Mouse (Mus musculus) C2C12 (cell line): Measurements from ENCODE around the gene Dram2. TPM values are rescaled to one million over a fixed set of nuclear protein-coding genes. Genes with fewer than 3 reads are reported as not detected.

Experiments
- H3K27me3 ChIP-seq: one replicate; pipeline ENCODE4 v1.6.1; 2011; ENCODE audit not compliant: control insufficient read depth, insufficient read depth, insufficient read length
- H3K36me3 ChIP-seq: one replicate; pipeline ENCODE4 v1.6.1; 2011; ENCODE audit not compliant: control insufficient read depth, insufficient read depth
- H3K4me3 ChIP-seq: one replicate; pipeline ENCODE4 v1.5.1; 2011; ENCODE audit warnings: mild to moderate bottlenecking, control low read depth; ENCODE audit not compliant: poor library complexity, insufficient read depth, severe bottlenecking
- H3K79me2 ChIP-seq: one replicate; pipeline ENCODE4 v1.6.1; 2011; ENCODE audit not compliant: control insufficient read depth, insufficient read depth
- H3K79me3 ChIP-seq: one replicate; pipeline ENCODE4 v1.6.1; 2011; ENCODE audit warnings: low read depth, control low read depth
- H3ac ChIP-seq: one replicate; pipeline ENCODE3; 2011; ENCODE audit warnings: low read depth; ENCODE audit not compliant: control insufficient read depth, insufficient read length
- CEBPB ChIP-seq: IDR thresholded peaks from one replicate; pipeline ENCODE4 v1.6.1; 2011; ENCODE audit warnings: low read depth, mild to moderate bottlenecking, control low read depth, moderate library complexity
- CTCF ChIP-seq: IDR thresholded peaks from one replicate; pipeline ENCODE4 v1.5.1; 2011; ENCODE audit not compliant: control insufficient read depth, insufficient read depth, insufficient read length
- FOSL1 ChIP-seq: IDR thresholded peaks from one replicate; pipeline ENCODE4 v1.8.0; 2011; ENCODE audit warnings: mild to moderate bottlenecking, low read length; ENCODE audit not compliant: poor library complexity, insufficient read depth, severe bottlenecking
- MAX ChIP-seq: IDR thresholded peaks from one replicate; pipeline ENCODE4 v1.6.1; 2011; ENCODE audit warnings: mild to moderate bottlenecking, control low read depth
- MYOD1 ChIP-seq: IDR thresholded peaks from one replicate; pipeline ENCODE4 v1.6.1; 2011; ENCODE audit warnings: low read depth; ENCODE audit not compliant: control insufficient read depth, insufficient read length
- MYOG ChIP-seq: IDR thresholded peaks from one replicate; pipeline ENCODE4 v1.6.1; 2011; ENCODE audit not compliant: control insufficient read depth, insufficient read length; ENCODE audit errors: extremely low read depth
- USF1 ChIP-seq: IDR thresholded peaks from one replicate; pipeline ENCODE4 v1.6.1; 2011; ENCODE audit warnings: low read depth, mild to moderate bottlenecking, control low read depth, moderate library complexity
- polyA plus RNA-seq: library from polyadenylated mRNA; unstranded; fragments of >200 nt; fragmentation: generic; extraction: Trizol; gene quantifications from one replicate; pipeline ENCODE4 v1.2.1, GENCODE M21; 2012; ENCODE audit warnings: missing spikeins

Dram2 gene
- polyA plus RNA-seq, 1 experiment: 17.7 TPM

DNA sequence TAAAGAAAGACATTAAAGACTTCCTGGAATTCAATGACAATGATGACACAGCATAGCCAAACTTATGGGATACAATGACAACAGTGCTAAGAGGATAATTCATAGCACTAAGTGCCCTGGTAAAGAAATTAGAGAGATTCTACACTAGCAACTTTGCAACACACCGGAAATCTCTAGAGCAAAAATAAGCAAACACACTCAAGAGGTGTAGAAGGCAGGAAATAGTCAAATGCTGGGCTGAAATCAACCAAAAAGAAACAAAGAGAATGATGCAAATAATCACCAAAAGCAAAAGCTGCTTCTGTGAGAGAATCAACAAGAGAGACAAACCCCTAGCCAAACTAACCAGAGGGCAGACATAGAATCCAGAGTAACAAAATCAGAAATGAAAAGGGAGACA is 24.9 kb upstream of the Dram2 start:
- H3K27me3 ChIP-seq: no peaks in the 10 kb centered on the region
- no peaks in the 10 kb centered on the region for H3K79me3 ChIP-seq
- H3K36me3 ChIP-seq: peaks cover 3% of the 10 kb centered on the region
- H3ac ChIP-seq: no peak overlapping the region
- H3K4me3 ChIP-seq: no peak overlapping the region
- no peak for TF ChIP-seq CTCF
- TF ChIP-seq USF1: no peak
- no peak for TF ChIP-seq MYOG
- no peak for TF ChIP-seq CEBPB
- no peak for TF ChIP-seq MYOD1
- no peak for TF ChIP-seq MAX
- TF ChIP-seq FOSL1: no peak
- H3K79me2 ChIP-seq: no peaks in the 10 kb centered on the region

DNA sequence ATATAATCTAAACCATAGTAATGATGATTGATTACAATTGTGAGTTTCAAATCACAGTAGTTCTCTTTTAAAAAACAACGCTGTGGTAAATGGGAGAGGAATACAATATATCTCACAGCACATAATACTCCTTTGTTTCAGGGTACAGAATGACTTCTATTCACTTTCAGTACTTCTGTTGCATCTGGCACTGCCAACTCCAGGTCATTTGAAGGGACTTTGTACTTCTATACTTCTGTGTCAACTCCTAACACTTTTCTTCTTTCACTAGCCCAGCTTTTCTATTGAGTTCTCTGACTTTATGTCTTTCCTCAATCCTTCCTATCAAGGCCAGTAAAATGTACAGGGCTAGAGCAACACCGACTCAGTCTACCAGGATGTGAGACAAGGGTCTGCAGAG is 21.2 kb upstream of the Dram2 start:
- Histone ChIP-seq H3K4me3 (no peak overlapping the region), H3K79me2 (no peaks in the 10 kb centered on the region), H3K27me3 (no peaks in the 10 kb centered on the region), H3K79me3 (no peaks in the 10 kb centered on the region), H3K36me3 (peaks cover 8% of the 10 kb centered on the region), H3ac (no peak overlapping the region)
- no peak for TF ChIP-seq MYOG
- TF ChIP-seq CTCF: no peak
- TF ChIP-seq CEBPB: no peak
- no peak for TF ChIP-seq FOSL1
- no peak for TF ChIP-seq USF1
- TF ChIP-seq MAX: no peak
- no peak for TF ChIP-seq MYOD1

DNA sequence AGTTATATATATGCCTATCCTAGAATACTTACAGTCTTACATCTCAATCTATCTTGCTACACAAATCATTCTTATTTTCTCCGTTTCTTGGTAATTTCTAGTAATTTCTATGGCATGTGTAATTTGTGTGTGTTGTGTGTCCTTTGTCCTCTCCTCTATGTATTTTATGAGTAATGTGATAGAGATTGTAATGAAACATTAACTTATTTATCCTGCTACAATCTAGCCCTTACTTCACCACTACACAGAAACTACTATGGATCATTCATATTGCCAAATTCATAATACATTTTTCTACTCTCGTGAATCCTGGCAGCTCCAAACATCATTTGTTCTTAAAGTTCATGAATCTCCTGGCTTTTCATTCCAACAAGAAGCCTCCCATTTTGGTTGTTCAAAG is 19.6 kb upstream of the Dram2 start:
- TF ChIP-seq CTCF: no peak
- no peak for TF ChIP-seq USF1
- no peak for TF ChIP-seq MYOG
- TF ChIP-seq CEBPB: no peak
- TF ChIP-seq MYOD1: no peak
- TF ChIP-seq MAX: no peak
- no peak for TF ChIP-seq FOSL1
- no peak overlapping the region for H3K4me3 ChIP-seq
- no peaks in the 10 kb centered on the region for H3K79me3 ChIP-seq
- H3K36me3 ChIP-seq: peaks cover 13% of the 10 kb centered on the region
- no peaks in the 10 kb centered on the region for H3K79me2 ChIP-seq
- H3ac ChIP-seq: no peak overlapping the region
- H3K27me3 ChIP-seq: no peaks in the 10 kb centered on the region

DNA sequence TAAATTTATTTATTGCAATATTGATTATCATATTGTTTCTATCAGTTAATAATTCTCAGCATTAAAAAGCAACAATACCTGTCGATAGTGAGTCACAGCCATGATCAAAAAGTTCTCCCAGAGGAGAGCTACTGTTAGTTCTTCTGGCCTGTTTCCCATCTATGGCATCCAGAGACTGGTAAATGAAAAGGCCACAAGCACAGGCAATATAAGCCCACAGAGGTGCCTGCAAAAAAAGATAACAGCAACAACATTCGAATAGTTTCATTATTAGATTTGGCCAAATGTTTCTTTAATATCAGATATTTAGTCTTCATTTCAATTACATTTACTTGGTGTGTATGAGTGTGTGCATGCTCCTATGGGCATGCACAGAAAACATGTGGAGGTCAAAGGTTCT is 14.3 kb upstream of the Dram2 start:
- H3K79me2 ChIP-seq: peaks cover 6% of the 10 kb centered on the region
- peaks cover 30% of the 10 kb centered on the region for H3K36me3 ChIP-seq
- H3K27me3 ChIP-seq: no peaks in the 10 kb centered on the region
- H3K79me3 ChIP-seq: peaks cover 2% of the 10 kb centered on the region
- H3K4me3 ChIP-seq: no peak overlapping the region
- no peak for TF ChIP-seq MYOG
- no peak for TF ChIP-seq MAX
- TF ChIP-seq FOSL1: no peak
- TF ChIP-seq MYOD1: no peak
- TF ChIP-seq CEBPB: no peak
- TF ChIP-seq USF1: no peak
- no peak for TF ChIP-seq CTCF
- H3ac ChIP-seq: no peak overlapping the region

DNA sequence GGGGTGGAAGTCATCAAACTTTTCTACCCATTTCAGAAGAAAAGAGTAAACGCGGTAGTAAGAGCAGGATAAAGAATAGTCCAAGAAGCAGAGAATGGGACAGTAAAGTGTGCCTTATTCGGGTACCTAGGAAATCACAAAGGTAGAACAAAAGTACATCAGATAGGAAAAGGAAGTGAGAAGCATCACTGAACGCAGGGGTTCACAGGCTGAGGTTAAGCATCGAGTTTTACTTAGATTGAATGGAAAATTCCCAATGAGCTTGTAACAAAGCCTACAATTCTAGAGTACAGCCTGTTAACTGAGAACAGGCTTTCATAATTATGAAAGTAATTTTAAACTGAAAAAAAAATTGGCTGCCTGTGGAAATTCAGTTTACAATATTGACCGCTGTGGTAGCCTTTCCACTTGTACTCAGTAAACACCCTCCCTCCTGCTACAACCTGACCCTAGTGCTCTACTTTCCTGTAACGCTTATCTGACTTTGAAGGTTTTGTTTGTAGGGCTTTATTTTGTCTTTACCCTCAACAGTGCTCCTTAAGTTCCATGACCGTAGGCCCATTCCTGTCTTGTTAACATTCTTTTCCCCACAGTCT is 2.8 kb upstream of the Dram2 start:
- Histone ChIP-seq H3ac (no peak overlapping the region), H3K79me2 (peaks cover 89% of the 10 kb centered on the region), H3K27me3 (no peaks in the 10 kb centered on the region), H3K79me3 (peaks cover 61% of the 10 kb centered on the region), H3K4me3 (no peak overlapping the region), H3K36me3 (no peaks in the 10 kb centered on the region)
- TF ChIP-seq CEBPB: no peak
- TF ChIP-seq CTCF: no peak
- TF ChIP-seq MYOD1: no peak
- no peak for TF ChIP-seq MYOG
- TF ChIP-seq MAX: no peak
- TF ChIP-seq FOSL1: no peak
- TF ChIP-seq USF1: no peak
